Mouse (Mus musculus) embryonic fibroblast, embryonic 13.5 days (primary cell): ENCODE data around the gene Ppp6r3.

Source experiments
- CTCF ChIP-seq: IDR thresholded peaks from 2 replicates; pipeline ENCODE4 v1.5.1; 2011; ENCODE audit warnings: mild to moderate bottlenecking, control low read depth, low read length, moderate library complexity, borderline replicate concordance; ENCODE audit not compliant: insufficient read depth
- POLR2A ChIP-seq: IDR thresholded peaks from 2 replicates; pipeline ENCODE4 v1.6.1; 2011; ENCODE audit warnings: low read depth, mild to moderate bottlenecking, control low read depth, low read length, moderate library complexity

- TF ChIP-seq CTCF (no peak), POLR2A (no peak)
Measured at GRCm38 (mm10) chr19:3480101-3480500, 95.4 kb downstream of the Ppp6r3 start.
